Mouse (Mus musculus) testis, adult 2 months (tissue): ENCODE results near the gene Lcn10.

Experiments used
- CTCF ChIP-seq: fragments of 200-500 bp; IDR thresholded peaks from 2 replicates; pipeline ENCODE4 v1.5.1; 2012; ENCODE audit warnings: low read depth, mild to moderate bottlenecking, inconsistent platforms, low read length, moderate library complexity; ENCODE audit not compliant: control insufficient read depth, insufficient read depth, insufficient replicate concordance
- POLR2A ChIP-seq: fragments of 200-500 bp; IDR thresholded peaks from 2 replicates; pipeline ENCODE4 v1.6.1; 2012; ENCODE audit warnings: low read depth, mild to moderate bottlenecking, inconsistent platforms, low read length, moderate library complexity; ENCODE audit not compliant: control insufficient read depth

DNA sequence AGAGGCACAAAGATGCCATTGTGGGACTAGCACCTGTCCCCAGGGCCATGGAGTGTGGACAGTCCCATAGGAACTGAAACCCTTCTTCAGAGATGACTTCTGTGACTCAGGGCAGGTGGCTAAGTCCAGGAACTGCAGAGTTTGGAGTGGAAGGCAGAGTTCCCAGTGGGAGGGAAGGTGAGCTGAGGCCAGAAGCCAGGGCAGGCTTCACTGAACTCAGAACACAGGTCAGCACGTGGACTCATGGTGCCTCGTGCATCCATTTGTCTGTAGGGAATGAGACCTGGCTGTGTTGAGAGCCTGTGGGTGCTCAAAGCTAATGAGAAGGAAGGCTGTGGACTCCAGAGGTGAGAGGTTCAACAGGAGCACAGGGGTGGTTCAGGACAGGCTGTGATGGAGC is 16.2 kb downstream of the Lcn10 start:
- TF ChIP-seq POLR2A (no peak), CTCF (no peak)
